Mouse (Mus musculus) stomach, embryonic 15.5 days (tissue): ENCODE results near the gene Poc5. TPM values are rescaled to one million over a fixed set of nuclear protein-coding genes. Genes with fewer than 3 reads are reported as not detected.

Source experiments
- ATAC-seq: fragments of 200-750 bp; cut with Nextera tagmentation; 2 replicates; pipeline ENCODE4 v1.8.0; 2017; ENCODE audit warnings: low read depth, moderate number of reproducible peaks, moderate TSS enrichment; ENCODE audit not compliant: insufficient read depth, low FRiP score
- H3K27ac ChIP-seq: fragments of 300-500 bp; sonication (generic); 2 replicates; pipeline ENCODE4 v1.5.1; 2015; ENCODE audit warnings: mild to moderate bottlenecking, inconsistent platforms
- H3K27me3 ChIP-seq: fragments of 300-500 bp; sonication (generic); replicated peaks from 2 replicates; pipeline ENCODE4 v1.6.1; 2015; ENCODE audit warnings: inconsistent platforms
- H3K36me3 ChIP-seq: fragments of 300-500 bp; sonication (generic); 2 replicates; pipeline ENCODE4 v1.6.1; 2015; ENCODE audit warnings: inconsistent platforms
- H3K4me1 ChIP-seq: fragments of 300-500 bp; sonication (generic); 2 replicates; pipeline ENCODE4 v1.6.1; 2015; ENCODE audit warnings: inconsistent platforms
- H3K4me2 ChIP-seq: fragments of 300-500 bp; sonication (generic); 2 replicates; pipeline ENCODE4 v1.6.1; 2015; ENCODE audit warnings: mild to moderate bottlenecking, inconsistent platforms
- H3K4me3 ChIP-seq: fragments of 300-500 bp; sonication (generic); replicated peaks from 2 replicates; pipeline ENCODE4 v1.5.1; 2015; ENCODE audit warnings: inconsistent platforms
- H3K9ac ChIP-seq: fragments of 300-500 bp; sonication (generic); 2 replicates; pipeline ENCODE4 v1.6.1; 2015; ENCODE audit warnings: inconsistent platforms
- H3K9me3 ChIP-seq: fragments of 300-500 bp; sonication (generic); 2 replicates; pipeline ENCODE4 v1.6.1; 2016; ENCODE audit warnings: inconsistent platforms
- WGBS: fragments of 180-500 bp; shearing (Covaris S2); methylation state at CpG from one replicate; pipeline ENCODE4 v1.1.7; 2015; 5-methylcytosine and 5-hydroxymethylcytosine counted together
- microRNA-seq: library from miRNA; unstranded; fragments of <30 nt; microRNA quantifications from one replicate; pipeline ENCODE4, GENCODE M21; 2016
- polyA plus RNA-seq: library from polyadenylated mRNA; unstranded; fragments of >200 nt; fragmentation: Nextera tagmentation; extraction: Ambion mirVana; gene quantifications from 2 replicates; pipeline ENCODE4 v1.2.1, GENCODE M21; 2015

Gene Poc5
- polyA plus RNA-seq, 1 experiment from 2014 or later: 12.2 TPM

GRCm38 (mm10) chr13:96458018-96458417, 69.9 kb downstream of the Poc5 start:
- Histone ChIP-seq H3K4me3 (no peak overlapping the region), H3K9ac (no peak overlapping the region), H3K36me3 (no peaks in the 10 kb centered on the region), H3K4me1 (no peaks in the 10 kb centered on the region), H3K27ac (no peak overlapping the region), H3K27me3 (no peaks in the 10 kb centered on the region), H3K9me3 (no peaks in the 10 kb centered on the region), H3K4me2 (no peak overlapping the region)
- 66% methylated on average over 5 of the region's 5 CpGs for WGBS
- no peak for ATAC-seq

- ATAC-seq: no peak
- H3K36me3 ChIP-seq: no peaks in the 10 kb centered on the region
- H3K9ac ChIP-seq: no peak overlapping the region
- 75% methylated on average over 4 of the region's 4 CpGs for WGBS
- H3K9me3 ChIP-seq: no peaks in the 10 kb centered on the region
- no peaks in the 10 kb centered on the region for H3K27me3 ChIP-seq
- H3K27ac ChIP-seq: no peak overlapping the region
- no peak overlapping the region for H3K4me3 ChIP-seq
- H3K4me2 ChIP-seq: no peak overlapping the region
- no peaks in the 10 kb centered on the region for H3K4me1 ChIP-seq
These were observed 70.5 kb downstream of the Poc5 start for GRCm38 (mm10) chr13:96458606-96459005.

GRCm38 (mm10) chr13:96462644-96463043, 74.5 kb downstream of the Poc5 start:
- ATAC-seq: no peak

DNA sequence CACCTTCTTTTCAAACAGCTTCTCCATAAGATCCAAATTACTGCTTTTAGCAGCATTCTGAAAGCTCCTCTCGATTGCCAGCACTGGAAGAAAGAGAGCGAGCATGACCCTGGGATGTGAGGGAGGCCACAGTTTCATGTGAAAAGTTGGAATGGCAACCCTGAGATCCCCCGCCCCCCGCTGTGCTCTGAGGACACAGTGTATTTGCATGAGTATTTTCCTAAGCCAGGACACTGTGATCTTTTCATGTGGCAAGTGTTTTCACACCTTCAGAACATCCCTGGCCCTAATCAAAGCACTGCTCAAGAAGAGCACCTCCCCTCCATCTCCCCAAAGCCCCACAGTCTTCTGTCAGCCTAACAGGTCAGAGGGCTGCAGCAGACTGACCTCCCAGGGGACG, 77.2 kb downstream of the Poc5 start:
- Histone ChIP-seq H3K4me3 (no peak overlapping the region), H3K4me2 (no peak overlapping the region), H3K27me3 (no peaks in the 10 kb centered on the region), H3K9ac (no peak overlapping the region), H3K36me3 (no peaks in the 10 kb centered on the region), H3K27ac (no peak overlapping the region), H3K4me1 (no peaks in the 10 kb centered on the region), H3K9me3 (no peaks in the 10 kb centered on the region)
- ATAC-seq: no peak
- whole genome bisulfite sequencing: 57% methylated on average over 5 of the region's 5 CpGs

More at GRCm38 (mm10) chr13:96462644-96463043, 74.5 kb downstream of the Poc5 start:
- no peak overlapping the region for H3K27ac ChIP-seq
- no peaks in the 10 kb centered on the region for H3K9me3 ChIP-seq
- WGBS: 36% methylated on average over 1 of the region's 1 CpGs
- H3K9ac ChIP-seq: no peak overlapping the region
- no peak overlapping the region for H3K4me3 ChIP-seq
- no peaks in the 10 kb centered on the region for H3K4me1 ChIP-seq
- no peak overlapping the region for H3K4me2 ChIP-seq
- no peaks in the 10 kb centered on the region for H3K27me3 ChIP-seq
- no peaks in the 10 kb centered on the region for H3K36me3 ChIP-seq

Small RNAs within 50 kb of the gene (microRNA-seq; reads per million reads assigned to microRNA genes)
- not detected for gene Gm25213

Other genes starting within 250 kb of the Poc5 start
- 0.50 and 0.59 TPM in 2 replicates for gene Ankdd1b, start 82.9 kb downstream of the Poc5 start, polyA plus RNA-seq
- not detected in 2 replicates for gene Gm17622, start 102.4 kb downstream of the Poc5 start, polyA plus RNA-seq
- gene Polk, start 154.3 kb downstream of the Poc5 start, polyA plus RNA-seq: 10.1 and 10.9 TPM in 2 replicates
- 12.6 and 13.8 TPM in 2 replicates for gene Col4a3bp, start 154.3 kb downstream of the Poc5 start, polyA plus RNA-seq